Mouse (Mus musculus): ENCODE data around the gene Nfix. TPM values are rescaled to one million over a fixed set of nuclear protein-coding genes. Genes with fewer than 3 reads are reported as not detected.
"Not testable (repeated sequence)": the region's sequence is repeated elsewhere in the genome, so short reads cannot be mapped to it uniquely, and the experiment has no call there.

Gene Nfix
- total RNA-seq, 2 experiments from 2014 or later: 481 to 528 TPM

DNA sequence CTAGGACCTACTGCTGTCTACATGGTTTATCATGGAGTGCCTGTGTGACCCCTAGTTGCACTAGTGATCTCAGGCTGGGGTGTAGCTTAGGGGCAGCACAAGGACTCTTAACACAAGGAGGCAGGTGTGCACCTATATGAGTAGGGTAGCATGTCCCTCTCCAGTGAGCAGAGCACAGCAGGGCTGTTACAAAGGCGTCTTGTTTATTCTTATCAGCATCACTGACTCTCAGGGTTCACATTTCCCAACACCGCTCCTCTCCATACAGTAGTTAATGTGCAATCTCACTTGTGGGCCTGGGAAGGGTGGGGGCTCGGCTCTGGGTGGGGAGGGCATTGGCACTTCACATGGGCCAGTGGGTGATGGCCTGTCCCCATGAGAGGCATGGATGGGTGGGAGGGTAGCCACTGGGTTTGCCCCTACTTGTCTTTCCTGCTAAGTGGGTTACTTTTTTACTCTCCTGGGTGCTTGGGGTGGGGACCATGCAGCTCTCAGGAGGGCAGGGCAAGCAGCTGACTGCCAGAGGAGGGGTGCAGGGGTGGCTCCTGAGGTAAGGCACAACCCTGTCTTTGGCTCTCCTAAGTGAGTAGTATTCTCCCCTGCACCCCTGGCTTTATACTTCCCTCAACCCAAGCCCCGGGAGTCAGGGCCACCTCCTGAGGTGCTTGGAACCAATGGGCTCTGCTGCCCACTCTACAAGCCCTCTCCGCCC lies 129.7 kb downstream of the Nfix start:
- DNase-seq (ENCODE audit: low spot score): not testable (repeated sequence)

DNA sequence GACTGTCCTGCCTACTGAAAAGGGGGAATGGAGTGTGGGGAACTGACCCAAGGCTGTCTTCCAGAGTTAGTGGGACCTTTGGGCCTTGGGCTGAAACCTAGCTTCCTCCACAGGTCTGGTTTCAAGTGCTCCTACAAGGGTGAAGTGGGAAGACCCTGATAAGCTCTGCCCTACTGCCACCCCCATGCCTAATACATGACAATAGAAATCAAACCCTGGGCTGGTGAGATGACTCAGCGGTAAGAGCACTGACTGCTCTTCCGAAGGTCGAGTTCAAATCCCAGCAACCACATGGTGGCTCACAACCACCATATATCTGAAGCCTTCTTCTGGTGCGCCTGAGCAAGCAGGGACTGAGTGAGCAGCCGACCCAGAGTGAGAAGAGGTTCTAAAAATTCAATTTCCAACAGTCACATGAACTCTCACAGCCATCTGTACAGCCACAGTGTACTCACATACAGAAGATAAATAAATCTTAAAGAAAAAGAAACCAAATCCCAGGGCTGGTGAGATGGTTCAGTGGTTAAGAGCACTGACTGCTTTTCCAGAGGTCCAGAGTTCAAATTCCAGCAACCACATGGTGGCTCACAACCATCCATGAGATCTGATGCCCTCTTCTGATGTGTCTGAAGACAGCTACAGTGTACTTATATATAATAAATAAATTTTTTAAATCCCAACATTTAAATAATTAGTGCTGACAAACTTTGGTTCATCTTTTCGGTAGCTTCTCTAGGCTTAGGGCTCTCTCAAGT lies 131.2 kb downstream of the Nfix start:
- no peak for DNase-seq (ENCODE audit: low spot score)

DNA sequence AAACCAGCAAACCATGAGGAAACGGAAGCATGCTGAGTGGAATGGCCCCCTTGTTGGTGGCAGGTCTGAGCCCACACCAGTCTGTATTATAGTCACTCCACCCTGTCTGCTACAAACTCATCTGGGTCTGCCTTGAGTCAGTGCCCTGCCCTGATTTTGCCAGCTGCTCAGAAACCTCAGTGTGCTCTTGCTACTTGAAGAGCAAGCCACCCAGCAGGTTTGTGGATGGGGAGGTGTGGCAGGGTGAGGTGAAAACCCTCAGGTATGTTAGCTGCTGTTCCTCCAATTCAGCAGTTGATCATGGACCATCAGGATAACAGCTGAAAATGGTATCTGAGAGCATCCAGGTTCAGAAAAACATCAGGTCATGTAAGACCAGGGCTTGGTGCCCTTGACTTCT lies 132.1 kb downstream of the Nfix start:
- DNase-seq (ENCODE audit: low spot score): no peak

DNA sequence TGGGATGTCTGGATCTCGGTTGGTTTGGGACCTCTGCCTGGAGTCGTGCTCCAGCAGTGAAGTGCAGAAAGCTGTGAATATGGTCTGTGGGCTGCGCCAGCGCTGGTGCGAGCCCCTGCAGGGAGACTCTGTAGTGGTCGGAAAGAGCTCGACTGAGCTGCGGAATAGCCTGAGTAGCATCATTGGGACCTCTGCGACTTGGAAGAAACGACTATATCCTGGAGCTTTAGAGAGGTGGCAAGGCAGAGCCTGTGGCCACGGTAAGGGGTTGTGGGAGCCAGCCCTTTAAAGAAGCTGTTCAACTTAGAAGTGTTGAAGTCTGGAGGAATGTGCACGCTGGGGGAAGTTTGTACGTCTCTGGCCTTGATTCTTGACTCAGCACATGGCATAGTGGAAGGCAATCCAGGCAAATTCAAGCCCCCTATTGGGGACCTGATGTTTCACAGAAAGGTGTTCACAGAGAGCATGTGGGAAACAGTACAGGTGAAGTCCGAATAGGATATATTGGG lies 134.7 kb downstream of the Nfix start:
- no peak for DNase-seq (ENCODE audit: low spot score)

DNA sequence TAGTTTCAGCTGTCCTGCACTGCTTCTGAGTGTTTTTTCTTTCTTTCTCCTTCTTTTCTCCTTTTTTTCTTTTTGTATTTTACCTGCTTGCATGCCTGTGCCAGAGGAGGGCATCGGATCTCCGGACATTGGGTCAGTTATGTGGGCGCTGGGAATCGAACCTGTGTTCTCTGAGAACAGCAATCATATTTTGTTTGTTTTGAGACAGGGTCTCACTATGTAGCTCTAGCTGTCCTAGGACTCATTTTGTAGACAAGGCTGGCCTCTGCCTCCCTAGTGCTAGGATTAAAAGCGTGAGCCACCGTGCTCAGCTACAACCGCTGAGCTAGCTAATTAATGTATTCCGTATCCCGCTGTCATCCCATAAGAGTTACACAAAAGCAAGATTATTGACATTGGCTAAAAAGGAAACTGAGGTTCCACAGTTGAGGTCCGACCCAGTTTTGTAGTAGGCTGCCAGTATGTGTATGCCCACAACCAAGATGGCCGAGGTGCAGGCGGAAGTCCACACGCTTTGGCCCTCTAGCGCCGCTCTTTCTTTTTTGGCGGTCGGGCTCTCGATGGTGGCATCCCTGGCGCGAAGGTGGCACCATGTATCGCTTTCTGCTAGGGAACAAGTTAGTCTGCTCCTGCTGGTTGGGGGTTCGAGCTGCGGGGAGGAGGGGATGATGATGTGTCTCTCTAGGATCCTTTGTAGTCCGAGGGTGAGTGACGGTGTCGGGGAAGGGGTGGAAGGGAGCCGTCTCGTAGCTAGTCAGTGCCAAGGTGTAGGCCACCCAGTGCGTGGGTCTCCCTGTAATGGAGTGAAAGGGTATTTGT lies 135.4 kb downstream of the Nfix start:
- DNase-seq (ENCODE audit: low spot score): peak; percentile 76

DNA sequence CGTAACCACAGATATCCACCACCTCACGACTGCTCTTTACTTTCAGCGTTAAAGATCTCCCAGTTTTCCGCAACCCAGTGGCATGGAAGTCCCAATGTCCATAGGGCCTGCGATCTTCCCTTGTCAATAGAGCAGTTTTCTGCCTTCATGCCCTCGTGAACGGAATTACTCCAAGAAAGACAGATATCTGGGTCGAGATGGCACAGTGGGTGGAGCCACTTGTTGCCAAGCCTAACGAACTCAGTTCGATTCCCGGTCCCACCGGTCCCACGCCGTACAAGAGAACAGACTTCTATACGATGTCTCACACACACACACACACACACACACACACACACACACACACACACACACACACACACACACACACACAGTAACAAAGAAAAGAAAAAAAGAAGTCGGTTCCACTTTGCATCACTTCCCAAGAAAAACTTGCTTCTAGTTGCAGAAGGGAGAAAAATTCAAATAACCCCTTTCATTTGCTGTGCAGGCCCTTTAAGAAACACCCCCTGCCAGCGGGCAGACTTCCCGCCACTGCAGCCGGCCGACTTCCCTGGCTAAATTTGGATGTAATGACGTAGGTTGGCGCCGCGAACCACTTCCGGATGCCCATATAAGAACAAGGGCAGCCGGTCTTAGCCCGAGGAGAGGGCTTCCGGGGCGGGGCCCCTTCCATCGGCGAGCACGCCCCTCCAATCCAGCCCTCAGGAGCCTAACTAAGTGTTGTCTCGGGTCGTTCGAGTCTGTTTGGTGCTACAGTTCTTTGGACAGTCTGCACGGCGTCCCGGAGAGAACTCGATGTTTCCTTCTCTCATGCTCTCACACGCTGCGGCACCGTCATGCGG lies 136.4 kb downstream of the Nfix start:
- DNase-seq (ENCODE audit: low spot score): peak; percentile 99

DNA sequence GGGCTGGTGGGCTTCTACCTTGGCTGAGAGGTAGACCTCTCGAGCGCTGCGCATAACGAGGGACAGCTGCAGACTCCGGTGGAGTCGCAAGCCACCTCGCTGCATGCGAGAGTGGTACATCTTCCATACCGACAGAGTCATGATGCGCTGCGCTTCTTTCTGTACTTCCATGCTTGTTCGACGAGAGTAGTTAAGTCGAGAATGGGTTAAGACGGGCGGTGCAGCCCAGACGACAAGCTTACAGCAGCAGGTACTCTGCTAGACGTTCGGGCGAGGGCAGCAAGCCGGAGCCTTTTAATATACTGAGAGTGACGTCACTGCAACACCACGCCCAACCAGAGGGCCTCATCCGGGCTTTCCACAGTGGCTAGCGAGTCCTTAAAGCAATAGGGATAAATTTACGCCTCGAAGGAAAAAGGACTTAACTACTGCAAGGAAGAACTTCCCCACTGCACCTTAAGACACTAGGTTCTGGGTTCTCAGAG lies 137.5 kb downstream of the Nfix start, which contains the start of gene Ier2:
Gene Ier2 (minus strand): TSS at position 272 of the 485 bp plus-strand sequence.
- peak; percentile 98 for DNase-seq (ENCODE audit: low spot score)

DNA sequence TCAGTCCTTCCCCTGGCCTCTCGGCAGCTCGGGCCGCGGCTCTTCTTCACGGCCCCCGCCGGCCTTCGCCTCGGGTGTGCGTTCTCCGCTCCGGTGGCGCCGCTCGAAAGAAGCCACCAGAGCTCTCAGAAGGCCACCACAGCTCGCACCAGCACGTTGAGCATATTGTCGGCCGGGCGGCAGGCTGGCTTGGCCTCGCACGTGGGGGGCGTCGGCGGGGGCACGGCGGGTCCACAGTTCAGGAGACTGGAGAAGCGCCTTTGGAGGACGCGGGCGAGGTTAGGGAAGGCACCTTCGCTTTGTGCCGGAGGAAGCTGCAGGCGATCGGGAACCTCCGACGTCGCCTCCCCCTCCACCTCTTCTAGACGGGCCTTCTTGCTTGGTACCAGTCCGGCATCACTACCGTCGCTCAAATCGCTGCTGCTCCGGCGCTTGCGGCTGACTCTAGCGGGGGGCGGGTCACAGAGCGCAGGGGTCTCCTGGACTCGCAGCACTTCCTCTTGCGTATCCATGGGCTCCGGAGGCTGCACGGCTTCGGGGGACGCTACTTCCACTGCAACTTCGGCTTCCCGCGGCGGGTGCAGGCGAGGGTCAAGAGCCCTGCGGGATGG lies 138.1 kb downstream of the Nfix start:
- peak; percentile 38 for DNase-seq (ENCODE audit: low spot score)

DNA sequence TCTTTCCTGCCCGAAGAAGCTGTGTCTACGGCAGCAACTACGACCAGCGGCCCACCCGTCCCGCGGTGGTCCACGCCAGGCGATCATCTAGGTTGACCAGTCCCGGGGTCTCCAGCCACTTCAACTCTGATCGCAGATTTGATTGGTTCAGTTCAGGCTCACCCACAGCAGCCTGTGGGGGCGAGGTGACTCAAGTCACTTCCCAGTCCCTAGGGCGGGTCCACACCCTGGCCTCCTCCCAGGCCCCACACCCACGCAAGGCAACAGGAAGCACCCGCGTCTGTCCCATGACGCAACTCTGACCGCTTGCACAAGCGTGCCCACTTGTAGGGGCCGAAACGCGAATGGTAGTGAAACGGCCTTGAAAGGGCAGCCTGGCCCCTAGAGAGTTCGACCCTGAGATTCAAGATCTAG lies 138.7 kb downstream of the Nfix start:
- peak; percentile 93 for DNase-seq (ENCODE audit: low spot score)

DNA sequence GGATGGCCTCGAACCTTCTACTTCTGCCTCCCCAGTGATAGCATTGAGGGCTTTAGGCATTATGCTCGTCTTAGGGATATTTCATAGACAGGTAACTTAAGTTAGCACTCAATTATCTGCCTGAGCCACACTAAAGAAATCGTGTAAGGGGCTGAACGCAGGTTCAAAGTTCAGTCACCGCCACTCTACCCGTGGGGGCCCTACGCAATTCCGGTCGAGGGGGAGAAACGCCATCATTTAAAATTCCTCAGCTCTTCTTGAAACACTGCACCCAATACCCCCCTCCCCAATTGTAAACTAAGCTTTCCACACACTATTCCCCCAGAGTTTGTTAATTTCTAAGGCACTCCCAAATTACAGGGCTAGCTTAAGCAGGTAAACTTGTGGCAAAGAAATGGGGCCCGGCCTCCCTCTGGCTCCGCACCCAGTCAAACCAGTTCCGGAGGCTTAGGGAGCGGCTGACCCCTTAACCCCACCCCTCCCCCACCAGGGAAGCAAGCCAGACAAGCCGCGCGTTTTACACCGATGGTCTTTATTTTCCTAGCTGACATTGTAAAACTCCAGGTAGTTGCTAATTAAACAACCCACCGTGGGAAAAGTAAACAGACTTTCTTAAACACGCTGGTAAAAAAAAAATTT lies 139.2 kb downstream of the Nfix start:
- peak; percentile 40 for DNase-seq (ENCODE audit: low spot score)

DNA sequence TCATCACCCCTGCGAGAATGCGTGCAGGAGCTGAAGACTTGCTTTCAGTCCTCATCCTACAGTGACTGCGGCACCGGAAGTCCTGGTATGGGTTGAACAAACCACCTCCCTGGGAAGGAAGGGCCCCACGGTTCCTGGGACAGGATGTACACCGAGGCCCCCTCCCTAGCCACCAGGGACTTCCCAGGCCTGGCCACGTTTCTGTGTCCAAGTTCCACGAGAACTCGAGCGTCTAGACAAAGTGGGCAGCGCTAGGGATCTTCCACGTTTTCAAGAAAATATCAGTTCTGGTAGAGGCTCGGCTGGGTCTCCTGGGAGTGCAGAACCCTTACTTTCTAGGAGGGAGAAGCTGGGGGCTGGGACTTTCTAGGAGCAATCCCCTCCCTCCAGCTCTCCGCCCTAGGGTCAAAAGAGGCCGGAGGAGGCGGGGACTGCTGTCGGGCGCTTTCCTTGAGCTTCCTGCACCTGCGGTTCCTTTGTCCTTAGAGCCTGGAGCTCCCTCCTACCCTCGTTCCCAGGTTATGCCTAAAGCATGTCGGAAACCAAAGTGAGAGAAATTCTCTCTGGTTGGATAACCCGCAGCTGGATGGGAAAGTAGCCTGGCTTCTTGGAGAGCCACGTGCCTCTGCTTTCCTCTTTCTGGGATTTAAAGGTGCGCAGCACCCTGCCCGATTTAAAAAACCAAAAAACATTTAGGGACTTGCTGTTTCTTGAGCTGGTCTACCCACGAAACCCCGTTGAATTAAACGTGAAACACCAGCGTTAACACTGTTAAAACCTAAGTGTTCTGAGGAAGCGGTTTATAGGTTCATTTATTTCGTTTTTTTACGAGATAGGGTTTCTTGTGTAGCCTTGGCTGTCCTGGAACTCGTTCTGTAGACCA lies 140.0 kb downstream of the Nfix start:
- peak; percentile 43 for DNase-seq (ENCODE audit: low spot score)

DNA sequence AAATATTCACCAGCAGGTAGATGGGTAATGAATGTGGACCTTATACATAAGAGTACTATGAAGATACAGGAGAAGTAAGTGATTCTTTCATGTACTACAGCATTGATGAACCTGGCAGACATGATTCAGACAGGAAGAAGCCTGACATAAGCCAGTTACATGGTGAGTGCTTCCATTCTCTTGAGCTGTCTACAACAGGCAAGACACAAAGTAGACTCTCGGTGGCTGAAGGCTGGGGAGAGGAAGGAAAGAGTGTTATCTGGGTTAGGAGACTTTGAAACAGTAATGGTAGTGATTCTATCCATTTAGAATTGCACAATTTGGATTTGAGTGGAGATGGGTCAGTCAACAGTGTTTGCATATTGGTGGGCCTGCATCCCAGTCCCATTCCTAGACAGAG lies 141.2 kb downstream of the Nfix start:
- DNase-seq (ENCODE audit: low spot score): no peak

DNA sequence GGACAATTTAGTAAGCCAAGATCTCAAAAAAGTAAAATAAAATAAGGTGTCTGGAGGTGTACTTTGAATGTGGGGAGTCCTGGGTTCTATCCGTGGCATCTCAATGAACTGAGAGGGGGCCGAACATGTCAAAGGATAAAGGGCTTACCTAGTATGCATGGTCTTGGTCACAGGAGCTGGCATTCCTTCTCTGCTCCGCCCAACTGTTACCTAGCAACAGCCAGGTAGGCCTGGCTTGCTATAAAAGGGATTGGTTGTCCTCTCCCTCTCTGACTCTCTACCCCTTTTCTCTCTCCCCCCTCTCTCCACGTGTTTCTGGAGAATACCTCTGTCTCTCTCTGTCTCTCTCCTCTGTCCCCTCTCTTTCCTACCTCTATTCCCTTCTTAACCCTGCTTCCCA lies 142.5 kb downstream of the Nfix start:
- DNase-seq (ENCODE audit: low spot score): no peak

DNA sequence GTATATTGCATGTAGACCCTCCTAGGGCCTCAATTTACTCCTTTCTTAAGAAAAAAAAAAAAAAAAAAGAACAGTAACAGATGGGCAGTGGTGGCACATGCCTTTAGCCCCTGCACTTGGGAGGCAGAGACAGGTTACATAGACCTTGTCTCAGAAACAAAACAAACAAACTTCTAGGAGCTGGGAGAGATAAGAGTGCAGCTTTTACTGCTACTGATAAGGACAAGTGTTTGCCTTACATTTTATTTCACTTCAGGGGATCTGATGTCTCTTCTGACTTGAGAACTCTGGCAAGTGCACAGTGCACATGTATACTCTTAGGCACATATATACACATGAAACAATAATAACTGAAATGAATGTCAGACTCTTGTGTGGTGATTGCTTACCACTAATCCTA lies 142.9 kb downstream of the Nfix start:
- no peak for DNase-seq (ENCODE audit: low spot score)

DNA sequence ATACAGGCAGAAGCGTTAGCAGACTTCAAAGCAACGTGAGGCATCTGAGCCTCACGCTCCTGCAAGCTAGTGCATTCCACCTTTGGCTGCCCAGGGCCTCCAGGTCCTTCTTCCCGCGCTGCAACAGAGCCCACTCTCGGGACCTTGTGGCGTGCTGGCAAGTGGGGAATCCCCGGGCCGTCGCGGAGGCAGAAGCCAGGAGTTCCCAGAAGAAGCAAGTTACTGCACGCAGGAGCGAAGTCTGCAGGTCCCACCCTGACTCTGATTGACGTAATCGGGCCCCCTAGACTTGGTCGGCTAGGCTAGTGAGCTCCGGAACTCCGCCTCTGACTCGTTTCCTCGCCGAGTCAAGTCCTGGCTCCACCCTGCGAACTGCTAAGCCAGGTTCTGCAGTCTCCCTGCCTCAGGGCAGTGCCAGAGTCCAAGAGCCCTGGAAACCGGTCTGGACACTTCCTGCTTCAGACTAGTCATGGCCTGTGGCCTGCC lies 143.5 kb downstream of the Nfix start:
- DNase-seq (ENCODE audit: low spot score): peak; percentile 55

DNA sequence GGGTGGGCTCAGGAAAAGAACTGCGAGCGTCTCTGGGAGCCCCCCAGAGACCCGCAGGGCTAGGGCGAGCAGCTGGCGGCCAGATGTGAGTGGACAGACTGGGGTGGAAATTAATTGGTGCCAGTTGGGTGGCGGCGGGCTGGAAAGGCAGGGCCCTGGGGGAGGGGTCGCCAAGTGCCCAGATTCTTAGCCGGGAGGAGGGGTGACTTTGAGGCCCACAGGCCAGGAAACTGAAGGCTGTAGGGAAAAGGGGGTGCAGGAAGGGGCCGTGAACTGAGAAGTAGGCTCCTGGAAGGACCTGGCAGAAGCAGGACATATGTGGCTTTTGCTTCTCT lies 144.0 kb downstream of the Nfix start:
- no peak for DNase-seq (ENCODE audit: low spot score)

DNA sequence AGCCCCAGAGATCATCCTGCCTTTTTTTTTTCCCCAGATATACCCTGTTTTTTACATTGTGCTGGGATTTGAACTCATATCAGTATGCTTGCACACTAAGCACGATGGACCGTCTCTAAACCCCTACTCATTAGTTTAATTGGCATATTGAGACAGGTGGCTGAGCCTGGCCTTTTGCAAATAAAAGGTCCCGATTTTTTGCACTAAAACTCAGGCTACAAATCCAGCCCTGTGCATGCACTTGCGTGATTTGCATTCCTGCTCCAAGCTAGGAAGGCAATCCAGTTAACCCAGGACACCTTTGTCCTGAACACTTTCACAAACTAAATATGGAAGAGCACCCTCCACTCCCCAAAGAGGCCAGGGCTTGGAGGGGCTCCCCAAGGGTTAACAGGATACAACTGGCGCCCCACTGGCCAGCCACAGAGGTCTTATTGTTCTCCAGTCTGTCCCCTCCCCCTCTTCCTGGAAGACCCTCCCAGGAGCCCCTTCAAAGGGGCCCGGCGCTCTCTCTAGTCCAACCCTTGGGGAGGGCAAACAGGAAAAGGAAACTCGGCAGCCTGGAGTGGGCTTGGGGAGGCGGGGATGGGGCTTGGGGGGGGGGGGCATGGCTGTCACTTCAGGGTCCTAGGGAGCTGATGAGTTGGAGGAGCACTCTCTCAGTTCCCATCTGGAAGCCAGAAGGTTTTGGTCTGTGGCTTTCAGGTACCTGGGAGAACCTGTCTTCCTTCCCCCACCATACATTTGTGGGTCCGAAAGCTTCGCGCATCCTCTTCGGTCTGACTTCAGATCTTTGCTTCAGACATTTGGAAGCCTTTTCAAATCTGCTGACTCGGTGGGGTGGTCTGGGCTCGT lies 144.6 kb downstream of the Nfix start:
- DNase-seq (ENCODE audit: low spot score): no peak

DNA sequence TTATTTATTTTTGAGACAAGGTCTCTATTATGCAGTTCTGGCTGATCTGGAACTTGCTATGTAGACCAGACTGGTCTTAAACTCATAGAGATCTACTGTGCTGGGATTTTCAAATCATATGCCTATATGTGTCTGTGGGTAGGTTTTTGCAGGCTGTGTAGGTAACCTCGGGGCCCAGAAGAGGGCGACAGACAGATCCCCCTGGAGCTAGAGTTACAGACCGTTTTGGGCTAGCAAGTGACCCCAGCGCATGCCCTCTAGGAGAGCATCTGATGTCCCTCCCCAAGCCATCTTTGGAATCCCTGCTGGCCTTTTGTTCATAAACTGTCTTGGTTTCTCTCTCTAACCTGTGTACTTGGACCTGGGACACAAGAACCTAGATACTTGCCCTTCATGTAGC lies 145.5 kb downstream of the Nfix start:
- DNase-seq (ENCODE audit: low spot score): no peak
